Mouse (Mus musculus) brain, adult 10 weeks (tissue): ENCODE data around the gene Rftn2. TPM values are rescaled to one million over a fixed set of nuclear protein-coding genes. Genes with fewer than 3 reads are reported as not detected.

Source experiments
- polyA plus RNA-seq: library from polyadenylated mRNA; stranded (reverse); fragments of 350-450 nt; fragmentation: Illumina TruSeq; extraction: RNeasy Lipid Tissue Mini Kit (QIAGEN cat#74804); gene quantifications from one replicate; pipeline ENCODE4 v1.2.3, GENCODE M21; 2015; ENCODE audit warnings: low read depth, low replicate concordance

Gene Rftn2
- 21.2 TPM for polyA plus RNA-seq

GRCm38 (mm10) chr1:55226011-55226857 lies at the start of gene Rftn2:
Gene Rftn2, minus strand, starts transcription at chr1:55226782.

GRCm38 (mm10) chr1:55236890-55237642 lies 10.5 kb upstream of the Rftn2 start, which contains the start of gene Mars2:
Gene Mars2, plus strand, starts transcription at chr1:55237177.

GRCm38 (mm10) chr1:55130943-55131401 lies 95.6 kb downstream of the Rftn2 start, which contains the start of gene Mob4:
Gene Mob4, plus strand, starts transcription at chr1:55131231.

Other genes with a start within 250 kb of the Rftn2 start
- gene Sf3b1, start 199.3 kb downstream of the Rftn2 start, polyA plus RNA-seq: 153 TPM
- gene Coq10b, start 174.0 kb downstream of the Rftn2 start, polyA plus RNA-seq: 47.5 TPM
- gene Hspe1, start 138.7 kb downstream of the Rftn2 start, polyA plus RNA-seq: 251 TPM
- gene Hspd1, start 138.5 kb downstream of the Rftn2 start, polyA plus RNA-seq: 163 TPM
- gene Mob4, start 95.6 kb downstream of the Rftn2 start, polyA plus RNA-seq: 88.7 TPM
- 6.5 TPM for gene Mars2, start 10.4 kb upstream of the Rftn2 start, polyA plus RNA-seq
- gene Boll, start 136.7 kb upstream of the Rftn2 start, polyA plus RNA-seq: not detected
- 14.9 TPM for gene Plcl1, start 179.1 kb upstream of the Rftn2 start, polyA plus RNA-seq